Mouse (Mus musculus): ENCODE data around the gene Eif5a2. TPM values are rescaled to one million over a fixed set of nuclear protein-coding genes. Genes with fewer than 3 reads are reported as not detected.
A peak's percentile ranks its signal among the peaks of the same experiment; 100 is the strongest.

The Eif5a2 gene
- polyA plus RNA-seq, 1 experiment, result 1.2 TPM

DNA sequence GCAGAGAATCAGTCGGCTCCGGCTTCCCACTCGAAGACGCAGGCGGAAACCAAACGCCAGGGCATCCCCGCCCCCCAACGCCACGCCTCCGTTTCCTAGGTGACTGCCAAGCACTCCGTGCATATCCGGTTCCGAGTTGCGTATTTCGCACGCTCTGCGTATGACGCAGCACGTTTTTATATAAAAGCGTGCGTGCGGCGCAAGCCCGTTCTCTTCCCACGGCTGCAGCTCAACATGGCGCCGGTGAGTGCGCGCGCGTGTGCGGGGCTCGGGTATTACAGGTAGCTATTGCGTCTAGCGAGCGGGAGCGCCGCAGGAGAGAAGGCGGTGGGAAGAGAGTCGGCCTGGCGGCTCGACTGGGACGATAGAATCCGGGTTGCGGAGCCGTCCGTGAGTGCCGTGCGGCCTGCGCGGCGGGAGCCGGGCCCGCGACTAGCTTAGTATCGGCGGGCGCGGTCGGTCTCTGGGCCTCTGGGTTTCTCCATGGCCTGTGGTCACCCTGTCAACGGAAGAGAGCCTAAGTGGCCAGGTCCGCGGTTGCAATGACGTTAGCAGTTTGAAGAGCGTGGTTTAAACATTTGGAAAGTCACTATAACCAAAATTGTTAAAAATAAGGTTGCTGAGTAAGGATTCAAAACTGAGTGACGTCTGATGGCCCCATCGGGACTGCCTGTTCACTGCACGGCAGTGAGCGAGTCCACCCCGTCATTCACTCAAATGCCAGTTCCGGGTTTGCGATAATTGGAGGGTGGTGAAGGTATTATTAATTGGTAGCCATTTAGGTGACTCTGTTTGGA is 24.4 kb downstream of the Eif5a2 start, which contains the start of gene Rpl22l1:
Gene Rpl22l1, plus strand, starts transcription at position 136 of the 797 bp plus-strand sequence.
- TF ChIP-seq FLI1 (IDR thresholded peaks at IDR 0.05; ENCODE audit: low read length) (no peak), GATA1 (IDR thresholded peaks at IDR 0.05; ENCODE audit: borderline replicate concordance, low read length) (no peak)
- H3K9me3 ChIP-seq, result no peaks in the 10 kb centered on the region
- peaks cover 21% of the 10 kb centered on the region for H3K4me1 ChIP-seq
- H3K4me3 ChIP-seq (replicated peaks), result peak within 1 kb of the TSS; percentile 95
- H3K27me3 ChIP-seq (replicated peaks), result no peaks in the 10 kb centered on the region
- peaks cover 26% of the 10 kb centered on the region for H3K36me3 ChIP-seq (replicated peaks; ENCODE audit: low read length)

- H3K4me1 ChIP-seq, result peaks cover 17% of the 10 kb centered on the region; the same call in 1 of the 2 replicates
- H3K9me3 ChIP-seq, result no peaks in the 10 kb centered on the region
- no peaks in the 10 kb centered on the region for H3K27me3 ChIP-seq (replicated peaks)
- peaks cover 26% of the 10 kb centered on the region for H3K36me3 ChIP-seq (replicated peaks; ENCODE audit: low read length)
- TF ChIP-seq FLI1 (IDR thresholded peaks at IDR 0.05; ENCODE audit: low read length) (no peak), GATA1 (IDR thresholded peaks at IDR 0.05; ENCODE audit: borderline replicate concordance, low read length) (no peak)
- no peak overlapping the region for H3K4me3 ChIP-seq (replicated peaks)
Measured at GRCm38 (mm10) chr3:28808039-28808643, 27.1 kb downstream of the Eif5a2 start.

DNA sequence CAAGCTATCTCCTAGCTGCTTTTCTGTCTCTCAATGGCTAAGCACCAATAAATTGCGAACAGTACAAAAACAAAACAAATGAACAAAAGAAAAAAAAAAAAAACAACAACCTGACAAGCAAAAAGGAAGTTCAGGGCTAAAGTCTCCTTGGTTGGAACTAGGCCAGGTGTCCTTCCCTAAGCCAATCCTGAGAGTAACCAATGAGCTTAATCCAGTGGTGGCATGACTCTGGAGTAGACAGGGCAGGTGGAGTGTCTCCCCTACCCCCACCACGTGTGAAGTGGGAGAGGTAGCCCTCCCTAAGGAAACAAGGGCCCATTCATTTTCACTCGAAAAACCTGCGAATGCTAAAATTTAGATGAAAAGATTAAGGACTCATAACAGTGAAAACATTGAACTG is 30.4 kb downstream of the Eif5a2 start:
- peaks cover 5% of the 10 kb centered on the region for H3K4me1 ChIP-seq
- H3K9me3 ChIP-seq, result no peaks in the 10 kb centered on the region

GRCm38 (mm10) chr3:28814361-28814760 is 33.3 kb downstream of the Eif5a2 start:
- Histone ChIP-seq H3K4me1 (no peaks in the 10 kb centered on the region; the same call in 1 of the 2 replicates), H3K9me3 (no peaks in the 10 kb centered on the region), H3K4me3 (replicated peaks) (no peak overlapping the region), H3K36me3 (replicated peaks; ENCODE audit: low read length) (no peaks in the 10 kb centered on the region), H3K27me3 (replicated peaks) (peaks cover 6% of the 10 kb centered on the region)
- TF ChIP-seq FLI1 (IDR thresholded peaks at IDR 0.05; ENCODE audit: low read length) (no peak), GATA1 (IDR thresholded peaks at IDR 0.05; ENCODE audit: borderline replicate concordance, low read length) (no peak)

More for the DNA sequence above, 30.4 kb downstream of the Eif5a2 start:
- Histone ChIP-seq H3K27me3 (replicated peaks) (peaks cover 3% of the 10 kb centered on the region), H3K4me3 (replicated peaks) (no peak overlapping the region), H3K36me3 (replicated peaks; ENCODE audit: low read length) (peaks cover 24% of the 10 kb centered on the region)
- no peak for TF ChIP-seq GATA1 (IDR thresholded peaks at IDR 0.05; ENCODE audit: borderline replicate concordance, low read length)
- no peak for TF ChIP-seq FLI1 (IDR thresholded peaks at IDR 0.05; ENCODE audit: low read length)

DNA sequence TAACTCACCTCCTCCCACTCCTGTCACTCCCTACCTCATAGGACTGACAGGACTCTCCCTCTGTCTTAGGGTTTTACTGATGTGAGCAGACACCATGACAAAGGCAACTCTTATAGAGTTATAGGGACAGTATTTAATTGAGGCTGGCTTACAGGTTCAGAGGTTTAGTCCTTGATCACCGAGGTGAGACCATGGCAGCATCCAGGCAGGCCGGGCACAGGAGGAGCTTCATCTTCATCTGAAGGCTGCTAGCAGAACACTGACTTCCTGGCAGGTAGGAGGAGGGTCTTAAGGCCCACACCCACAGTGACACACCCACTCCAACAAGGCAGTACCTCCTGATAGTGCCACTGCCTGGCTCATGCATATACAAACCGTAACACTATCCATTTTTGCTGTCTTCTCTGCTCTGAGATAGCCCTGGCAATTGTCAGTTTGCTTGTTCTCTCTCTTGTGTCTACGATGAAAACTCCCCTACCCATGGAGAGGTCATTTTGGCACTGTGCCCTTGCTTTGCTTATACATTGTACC is 35.0 kb downstream of the Eif5a2 start:
- Histone ChIP-seq H3K9me3 (no peaks in the 10 kb centered on the region), H3K4me3 (replicated peaks) (no peak overlapping the region), H3K36me3 (replicated peaks; ENCODE audit: low read length) (no peaks in the 10 kb centered on the region), H3K27me3 (replicated peaks) (peaks cover 6% of the 10 kb centered on the region), H3K4me1 (no peaks in the 10 kb centered on the region; the same call in 1 of the 2 replicates)
- TF ChIP-seq GATA1 (IDR thresholded peaks at IDR 0.05; ENCODE audit: borderline replicate concordance, low read length), result no peak
- TF ChIP-seq FLI1 (IDR thresholded peaks at IDR 0.05; ENCODE audit: low read length), result no peak

- Histone ChIP-seq H3K4me1 (no peaks in the 10 kb centered on the region), H3K36me3 (replicated peaks; ENCODE audit: low read length) (no peaks in the 10 kb centered on the region), H3K27me3 (replicated peaks) (peaks cover 3% of the 10 kb centered on the region), H3K9me3 (no peaks in the 10 kb centered on the region), H3K4me3 (replicated peaks) (no peak overlapping the region)
- TF ChIP-seq GATA1 (IDR thresholded peaks at IDR 0.05; ENCODE audit: borderline replicate concordance, low read length) (no peak), FLI1 (IDR thresholded peaks at IDR 0.05; ENCODE audit: low read length) (no peak)
Measured at GRCm38 (mm10) chr3:28826272-28826671, 45.2 kb downstream of the Eif5a2 start.

DNA sequence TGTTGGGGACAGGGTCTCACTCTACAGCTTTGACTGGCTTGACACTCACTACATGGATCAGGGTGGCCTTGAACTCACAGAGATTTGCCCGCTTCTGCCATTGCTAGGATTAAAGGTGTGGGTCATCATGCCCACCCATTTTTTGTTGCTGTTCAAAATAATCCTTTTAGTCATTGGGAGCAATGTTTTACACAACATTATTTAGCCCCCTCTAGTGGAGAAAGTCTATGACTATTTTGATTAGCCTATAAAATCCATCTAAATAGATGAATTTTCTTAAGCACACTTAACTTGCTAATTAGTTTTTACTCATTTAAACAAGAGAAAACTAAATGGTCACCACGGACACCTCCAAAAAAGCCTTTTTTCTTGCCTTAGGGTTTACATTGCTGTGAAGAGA is 46.5 kb downstream of the Eif5a2 start:
- Histone ChIP-seq H3K4me1 (no peaks in the 10 kb centered on the region), H3K36me3 (replicated peaks; ENCODE audit: low read length) (no peaks in the 10 kb centered on the region), H3K4me3 (replicated peaks) (no peak overlapping the region), H3K27me3 (replicated peaks) (peaks cover 2% of the 10 kb centered on the region), H3K9me3 (no peaks in the 10 kb centered on the region)
- TF ChIP-seq FLI1 (IDR thresholded peaks at IDR 0.05; ENCODE audit: low read length), result no peak
- no peak for TF ChIP-seq GATA1 (IDR thresholded peaks at IDR 0.05; ENCODE audit: borderline replicate concordance, low read length)

- no peaks in the 10 kb centered on the region for H3K27me3 ChIP-seq (replicated peaks)
- no peaks in the 10 kb centered on the region for H3K4me1 ChIP-seq
- no peak overlapping the region for H3K4me3 ChIP-seq (replicated peaks)
- TF ChIP-seq FLI1 (IDR thresholded peaks at IDR 0.05; ENCODE audit: low read length) (no peak), GATA1 (IDR thresholded peaks at IDR 0.05; ENCODE audit: borderline replicate concordance, low read length) (no peak)
- no peaks in the 10 kb centered on the region for H3K9me3 ChIP-seq
- no peaks in the 10 kb centered on the region for H3K36me3 ChIP-seq (replicated peaks; ENCODE audit: low read length)
Measured at GRCm38 (mm10) chr3:28829454-28829853, 48.4 kb downstream of the Eif5a2 start.

DNA sequence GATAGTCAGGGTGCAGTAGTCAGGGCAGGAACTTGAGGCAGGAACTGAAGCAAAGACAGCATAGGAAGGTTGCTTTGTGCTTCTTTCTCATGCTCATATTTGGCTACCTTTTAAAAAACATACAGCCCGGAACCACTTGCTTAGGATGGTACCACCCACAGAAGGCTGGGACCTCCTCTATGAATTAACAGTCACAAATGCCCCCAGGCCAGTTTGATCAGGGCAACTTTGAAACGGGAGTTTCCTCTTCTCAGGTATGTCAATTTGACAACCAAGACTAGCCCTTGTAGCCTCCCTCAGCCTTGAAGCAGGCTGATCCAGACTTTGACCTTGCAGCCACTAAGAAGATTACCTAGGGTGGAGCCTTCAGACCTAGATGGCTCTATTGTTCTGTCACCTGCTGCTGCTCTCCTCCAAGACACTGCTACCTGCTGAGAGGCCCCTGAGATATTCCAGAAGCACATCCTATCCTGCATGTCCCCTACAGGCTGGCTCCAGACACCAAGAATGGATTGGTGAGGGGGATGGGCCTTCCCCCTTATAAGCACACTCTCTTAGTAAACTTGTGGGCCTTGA is 55.8 kb downstream of the Eif5a2 start:
- Histone ChIP-seq H3K9me3 (no peaks in the 10 kb centered on the region), H3K4me3 (replicated peaks) (no peak overlapping the region)
- TF ChIP-seq GATA1 (IDR thresholded peaks at IDR 0.05; ENCODE audit: borderline replicate concordance, low read length) (no peak), FLI1 (IDR thresholded peaks at IDR 0.05; ENCODE audit: low read length) (no peak)

More for the DNA sequence above, 55.8 kb downstream of the Eif5a2 start:
- Histone ChIP-seq H3K27me3 (replicated peaks) (no peaks in the 10 kb centered on the region), H3K4me1 (no peaks in the 10 kb centered on the region), H3K36me3 (replicated peaks; ENCODE audit: low read length) (no peaks in the 10 kb centered on the region)

All from megakaryocyte, embryonic 14.5 days (primary cell).